Mouse (Mus musculus) stomach, embryonic 16.5 days (tissue): Measurements from ENCODE around the gene Kpna6. TPM values are rescaled to one million over a fixed set of nuclear protein-coding genes. Genes with fewer than 3 reads are reported as not detected.

Experiments used
- ATAC-seq: fragments of 200-750 bp; cut with Nextera tagmentation; 2 replicates; pipeline ENCODE4 v1.8.0; 2017; ENCODE audit warnings: moderate number of reproducible peaks, moderate TSS enrichment; ENCODE audit not compliant: insufficient read depth, low FRiP score
- H3K27ac ChIP-seq: fragments of 300-500 bp; sonication (generic); 2 replicates; pipeline ENCODE4 v1.5.1; 2014; ENCODE audit warnings: low read length
- H3K27me3 ChIP-seq: fragments of 300-500 bp; sonication (generic); 2 replicates; pipeline ENCODE4 v1.6.1; 2014; ENCODE audit warnings: low read length, control low read depth, mixed read lengths; ENCODE audit not compliant: control insufficient read depth, insufficient read depth
- H3K36me3 ChIP-seq: fragments of 300-500 bp; sonication (generic); 2 replicates; pipeline ENCODE4 v1.6.1; 2014; ENCODE audit warnings: low read length; ENCODE audit not compliant: control insufficient read depth, insufficient read depth
- H3K4me1 ChIP-seq: fragments of 300-500 bp; sonication (generic); 2 replicates; pipeline ENCODE4 v1.6.1; 2014; ENCODE audit warnings: low read length, control low read depth, mixed read lengths; ENCODE audit not compliant: control insufficient read depth, insufficient read depth
- H3K4me2 ChIP-seq: fragments of 300-500 bp; sonication (generic); 2 replicates; pipeline ENCODE4 v1.6.1; 2014; ENCODE audit warnings: low read depth, low read length, mixed read lengths
- H3K4me3 ChIP-seq: fragments of 300-500 bp; sonication (generic); replicated peaks from 2 replicates; pipeline ENCODE4 v1.5.1; 2014; ENCODE audit warnings: mild to moderate bottlenecking, low read length
- H3K9ac ChIP-seq: fragments of 300-500 bp; sonication (generic); 2 replicates; pipeline ENCODE4 v1.6.1; 2014; ENCODE audit warnings: low read length
- H3K9me3 ChIP-seq: fragments of 300-500 bp; sonication (generic); replicated peaks from 2 replicates; pipeline ENCODE4 v1.6.1; 2016; ENCODE audit warnings: low read length, control low read depth; ENCODE audit not compliant: control insufficient read depth
- WGBS: fragments of 180-500 bp; shearing (Covaris S2); extraction: QIAGEN DNeasy Blood & Tissue Kit; methylation state at CpG from one replicate; pipeline ENCODE4 v1.1.7; 2014; 5-methylcytosine and 5-hydroxymethylcytosine counted together
- polyA plus RNA-seq: library from polyadenylated mRNA; unstranded; fragments of >200 nt; fragmentation: Nextera tagmentation; extraction: Ambion mirVana; gene quantifications from 2 replicates; pipeline ENCODE4 v1.2.1, GENCODE M21; 2015

Gene Kpna6
- polyA plus RNA-seq, 1 experiment from 2014 or later = 16.2 TPM

DNA sequence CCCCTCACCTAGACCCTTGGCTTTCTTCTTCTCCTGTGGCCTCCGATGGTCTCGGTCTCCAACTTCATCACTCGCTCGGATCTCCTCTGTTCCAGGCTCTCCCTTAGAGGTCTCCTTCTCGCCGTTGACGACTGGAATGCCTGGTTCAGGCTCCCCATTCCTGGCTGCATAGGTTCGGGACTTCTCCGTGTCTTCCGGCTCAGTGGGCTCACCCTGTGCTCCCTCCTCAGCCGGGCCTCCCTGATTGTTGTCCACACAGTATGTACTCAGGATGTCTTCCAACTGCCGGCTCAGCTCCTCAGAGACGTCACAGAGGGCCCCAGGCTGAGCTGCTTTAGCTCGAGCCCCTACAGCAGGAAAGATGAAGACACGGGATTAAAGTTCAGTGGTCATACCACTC is 33.3 kb downstream of the Kpna6 start:
- Histone ChIP-seq H3K27me3 (no peaks in the 10 kb centered on the region), H3K4me2 (peak overlapping the region; percentile 83), H3K27ac (no peak overlapping the region), H3K4me3 (peak overlapping the region; percentile 56), H3K9ac (peak overlapping the region; percentile 74; the same call in 1 of the 2 replicates), H3K4me1 (peaks cover 26% of the 10 kb centered on the region), H3K36me3 (peaks cover 24% of the 10 kb centered on the region), H3K9me3 (no peaks in the 10 kb centered on the region)
- ATAC-seq = no peak
- 82% methylated on average over 15 of the region's 15 CpGs for WGBS

GRCm38 (mm10) chr4:129633852-129634251 is 38.7 kb downstream of the Kpna6 start:
- WGBS = 88% methylated on average over 6 of the region's 6 CpGs
- no peak overlapping the region for H3K4me3 ChIP-seq
- H3K9ac ChIP-seq = no peak overlapping the region
- ATAC-seq = no peak
- H3K4me2 ChIP-seq = no peak overlapping the region
- no peaks in the 10 kb centered on the region for H3K27me3 ChIP-seq
- H3K4me1 ChIP-seq = peaks cover 8% of the 10 kb centered on the region; the same call in 1 of the 2 replicates
- peaks cover 43% of the 10 kb centered on the region for H3K36me3 ChIP-seq
- no peak overlapping the region for H3K27ac ChIP-seq
- no peaks in the 10 kb centered on the region for H3K9me3 ChIP-seq

DNA sequence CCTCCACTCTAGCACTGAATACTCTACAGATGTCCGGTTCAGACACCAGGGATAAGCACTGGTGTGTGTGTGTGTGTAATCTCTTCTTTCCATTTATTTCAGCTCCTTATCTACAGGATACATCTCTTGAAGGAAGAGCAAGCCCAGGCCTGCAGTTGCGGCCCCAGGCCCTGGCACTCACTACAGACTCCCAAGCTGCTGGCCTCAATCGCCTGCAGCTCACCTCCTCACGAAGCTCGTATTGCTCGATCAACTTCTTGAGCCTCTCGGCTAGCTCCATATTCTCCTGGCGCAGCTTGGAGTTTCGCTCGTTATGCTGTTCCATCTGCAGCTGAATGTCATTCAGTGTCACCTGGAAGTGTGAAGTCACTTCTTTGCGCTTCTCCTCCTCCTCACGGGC is 40.7 kb downstream of the Kpna6 start:
- H3K36me3 ChIP-seq = peaks cover 48% of the 10 kb centered on the region
- ATAC-seq = no peak
- WGBS = 87% methylated on average over 12 of the region's 12 CpGs

DNA sequence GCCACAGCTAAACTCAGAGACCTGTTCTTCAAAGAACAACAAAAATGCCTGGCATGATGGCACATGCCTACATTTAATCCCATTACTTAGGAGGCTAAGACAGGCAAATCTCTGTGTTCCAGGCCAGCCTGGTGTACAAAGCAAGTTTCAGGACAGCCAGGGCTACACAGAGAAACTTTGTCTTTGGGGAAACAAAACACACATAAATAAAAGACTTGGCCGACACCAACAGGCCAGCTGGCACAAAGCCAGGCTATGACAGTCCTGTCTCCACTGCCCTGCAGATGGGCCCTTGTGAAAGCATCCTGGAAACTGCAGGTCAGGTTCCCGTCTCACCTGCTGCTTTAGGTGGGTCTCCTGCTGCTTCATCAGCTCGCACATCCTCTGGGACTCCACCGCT is 41.6 kb downstream of the Kpna6 start:
- H3K9ac ChIP-seq = no peak overlapping the region
- no peak overlapping the region for H3K4me3 ChIP-seq
- ATAC-seq = no peak
- WGBS = 80% methylated on average over 4 of the region's 4 CpGs
- H3K36me3 ChIP-seq = peaks cover 40% of the 10 kb centered on the region
- H3K4me1 ChIP-seq = no peaks in the 10 kb centered on the region
- H3K9me3 ChIP-seq = no peaks in the 10 kb centered on the region
- no peak overlapping the region for H3K27ac ChIP-seq
- no peaks in the 10 kb centered on the region for H3K27me3 ChIP-seq
- no peak overlapping the region for H3K4me2 ChIP-seq

More for the DNA sequence above, 40.7 kb downstream of the Kpna6 start:
- no peaks in the 10 kb centered on the region for H3K4me1 ChIP-seq
- no peak overlapping the region for H3K27ac ChIP-seq
- H3K4me2 ChIP-seq = no peak overlapping the region
- H3K27me3 ChIP-seq = no peaks in the 10 kb centered on the region
- no peak overlapping the region for H3K4me3 ChIP-seq
- no peak overlapping the region for H3K9ac ChIP-seq
- H3K9me3 ChIP-seq = no peaks in the 10 kb centered on the region

DNA sequence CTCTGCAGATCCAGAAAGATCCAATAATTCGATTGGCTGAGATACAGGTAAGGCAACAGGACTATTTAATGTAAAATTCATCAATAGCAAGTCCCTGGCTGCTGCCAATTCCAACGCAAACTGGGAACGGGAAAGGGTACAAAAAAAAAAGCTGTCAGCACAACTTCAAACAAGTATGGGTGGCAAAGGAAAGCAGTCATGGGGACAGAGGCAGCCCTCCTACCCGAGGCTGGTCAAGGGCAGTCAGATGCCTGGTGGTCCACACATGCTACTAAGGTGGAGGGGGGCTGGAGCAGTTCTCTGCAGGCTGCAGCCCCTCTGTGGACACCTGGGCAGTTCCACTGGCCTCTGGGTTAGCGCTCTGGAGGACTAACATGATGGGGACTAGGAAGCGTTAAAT is 46.5 kb downstream of the Kpna6 start:
- H3K36me3 ChIP-seq = peaks cover 18% of the 10 kb centered on the region

DNA sequence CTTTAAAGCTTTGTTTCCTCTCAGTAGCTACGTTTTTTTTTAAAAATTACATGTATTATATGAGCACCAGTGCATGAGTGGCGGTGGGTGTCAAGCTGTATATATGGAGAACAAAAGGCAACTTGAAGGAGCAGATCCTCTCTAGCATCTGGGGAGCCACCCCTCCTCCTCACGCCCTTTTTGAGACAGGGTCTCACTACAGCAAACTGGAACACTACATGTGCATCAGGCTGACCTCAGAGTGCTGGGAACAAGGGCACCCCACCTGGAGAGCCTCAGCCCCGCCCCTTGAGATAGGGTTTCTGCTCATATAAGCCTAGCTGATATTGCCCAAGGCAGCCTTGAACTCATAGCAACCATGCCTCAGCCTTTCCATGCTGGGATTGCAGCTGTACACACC is 47.1 kb downstream of the Kpna6 start:
- Histone ChIP-seq H3K27me3 (no peaks in the 10 kb centered on the region), H3K9ac (no peak overlapping the region), H3K4me2 (peak overlapping the region; percentile 80), H3K4me3 (no peak overlapping the region), H3K27ac (peak overlapping the region; percentile 92; the same call in 1 of the 2 replicates), H3K9me3 (no peaks in the 10 kb centered on the region), H3K36me3 (peaks cover 14% of the 10 kb centered on the region), H3K4me1 (peaks cover 18% of the 10 kb centered on the region)
- WGBS = 42% methylated on average over 4 of the region's 4 CpGs
- no peak for ATAC-seq

More for the DNA sequence above, 46.5 kb downstream of the Kpna6 start:
- 67% methylated on average over 6 of the region's 6 CpGs for WGBS
- H3K4me1 ChIP-seq = peaks cover 18% of the 10 kb centered on the region
- H3K27ac ChIP-seq = no peak overlapping the region
- ATAC-seq = no peak
- no peaks in the 10 kb centered on the region for H3K9me3 ChIP-seq
- no peak overlapping the region for H3K4me3 ChIP-seq
- H3K4me2 ChIP-seq = no peak overlapping the region
- H3K27me3 ChIP-seq = no peaks in the 10 kb centered on the region
- no peak overlapping the region for H3K9ac ChIP-seq

GRCm38 (mm10) chr4:129625029-129625370 is 47.6 kb downstream of the Kpna6 start:
- Histone ChIP-seq H3K4me3 (peak overlapping the region; percentile 75), H3K27ac (peak overlapping the region; percentile 92), H3K9ac (peak overlapping the region; percentile 49), H3K4me2 (peak overlapping the region; percentile 80), H3K36me3 (peaks cover 11% of the 10 kb centered on the region), H3K27me3 (no peaks in the 10 kb centered on the region), H3K9me3 (no peaks in the 10 kb centered on the region), H3K4me1 (peaks cover 18% of the 10 kb centered on the region)
- 7% methylated on average over 6 of the region's 6 CpGs for WGBS
- no peak for ATAC-seq

- H3K27me3 ChIP-seq = no peaks in the 10 kb centered on the region
- peaks cover 18% of the 10 kb centered on the region for H3K4me1 ChIP-seq
- peak overlapping the region; percentile 80 for H3K4me2 ChIP-seq
- H3K4me3 ChIP-seq = peak overlapping the region; percentile 75
- peak; percentile 92 for ATAC-seq
- WGBS = 1% methylated on average over 18 of the region's 18 CpGs
- H3K9me3 ChIP-seq = no peaks in the 10 kb centered on the region
- H3K27ac ChIP-seq = peak overlapping the region; percentile 92
- H3K9ac ChIP-seq = peak overlapping the region; percentile 86
- peaks cover 9% of the 10 kb centered on the region for H3K36me3 ChIP-seq
Observed at GRCm38 (mm10) chr4:129624281-129625028, 48.1 kb downstream of the Kpna6 start.

DNA sequence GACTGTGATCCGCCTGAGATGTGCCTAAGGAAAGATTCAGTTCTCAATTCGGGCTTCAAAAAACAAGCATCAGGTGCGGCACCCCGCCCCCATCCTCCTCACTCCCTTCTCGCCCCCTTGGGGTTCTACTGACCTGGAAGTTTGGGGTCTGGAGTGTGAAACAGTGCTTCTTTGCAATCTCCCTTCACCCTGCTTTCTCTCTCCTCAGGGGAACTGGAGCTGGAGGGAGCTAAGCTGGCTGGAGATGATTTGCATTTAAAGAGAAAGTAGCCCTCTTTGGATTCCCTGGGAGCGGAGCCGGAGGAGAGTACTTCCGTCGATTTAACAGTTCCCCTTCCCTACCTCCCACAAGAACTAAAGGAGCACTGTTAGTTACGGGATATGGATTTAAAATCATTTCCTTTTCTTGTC is 48.9 kb downstream of the Kpna6 start, which contains the start of gene Ccdc28b:
Ccdc28b (minus strand) TSS at position 267 of the 411 bp plus-strand sequence.
- H3K27me3 ChIP-seq = no peaks in the 10 kb centered on the region
- peak within 1 kb of the TSS; percentile 86 for H3K9ac ChIP-seq
- peaks cover 8% of the 10 kb centered on the region for H3K36me3 ChIP-seq
- peak within 1 kb of the TSS; percentile 80 for H3K4me2 ChIP-seq
- peak within 1 kb of the TSS; percentile 75 for H3K4me3 ChIP-seq
- H3K27ac ChIP-seq = peak within 1 kb of the TSS; percentile 92
- under 1% methylated on average over 10 of the region's 10 CpGs for WGBS
- peaks cover 22% of the 10 kb centered on the region for H3K4me1 ChIP-seq
- H3K9me3 ChIP-seq = no peaks in the 10 kb centered on the region
- peak; percentile 34; the same call in 1 of the 2 replicates for ATAC-seq
